Mouse (Mus musculus) adrenal gland, postnatal 4 days (tissue): Measurements from ENCODE around the gene Hadha. TPM values are rescaled to one million over a fixed set of nuclear protein-coding genes. Genes with fewer than 3 reads are reported as not detected.

Source experiments
- DNase-seq, 2 experiments: peaks; one replicate each; pipeline ENCODE4 v3.0.0; 2021 to 2022; ENCODE audit warnings: low spot score in 2 of 2, mixed read lengths in 2 of 2
- total RNA-seq, 2 experiments: library from RNA; stranded (reverse); gene quantifications; 2 replicates each; pipeline ENCODE4 v1.2.3; 2021

The Hadha gene
- total RNA-seq, 2 experiments from 2014 or later: 374 to 422 TPM

GRCm38 (mm10) chr5:30155395-30155792, 432 bp upstream of the Hadha start:
- no peak for DNase-seq

- no peak for DNase-seq
Measured at GRCm38 (mm10) chr5:30154013-30154412, 949 bp downstream of the Hadha start.

DNA sequence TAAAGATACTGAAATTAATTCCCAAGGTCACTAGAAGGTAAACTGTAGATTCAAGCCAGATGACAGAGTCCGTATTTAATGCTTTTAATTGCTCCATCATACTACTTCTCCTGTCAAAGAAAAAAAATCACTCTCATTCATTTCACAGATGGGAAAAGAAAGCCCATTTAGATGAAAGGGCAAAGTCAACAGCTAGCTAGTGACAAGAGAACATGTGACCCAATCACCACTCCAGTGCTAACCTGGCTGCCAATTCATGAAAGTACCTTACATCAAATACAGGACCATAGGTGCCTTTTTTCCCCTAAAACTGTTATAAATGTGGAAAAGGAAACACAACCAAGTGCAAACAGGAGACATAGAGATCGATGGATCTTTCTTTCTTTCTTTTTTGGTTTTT, 1.7 kb downstream of the Hadha start:
- DNase-seq: no peak

DNA sequence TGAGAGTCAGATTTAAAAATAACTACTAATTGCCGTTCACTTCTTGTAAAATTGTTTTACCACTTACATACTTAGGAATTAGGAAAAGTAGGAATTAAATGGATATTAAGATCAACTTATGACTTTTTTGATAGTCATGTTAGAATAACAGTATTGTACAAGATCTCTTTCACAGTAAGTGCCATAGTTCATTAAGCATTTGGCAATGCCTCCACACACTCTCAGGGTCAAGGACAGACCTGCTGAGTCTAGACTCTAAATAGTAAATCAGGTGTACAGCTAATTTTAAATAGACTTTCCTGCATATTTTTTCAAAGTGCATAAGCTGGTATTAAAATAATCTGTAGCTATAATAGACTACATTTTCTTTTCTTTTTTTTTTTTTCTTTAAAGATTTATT, 2.5 kb downstream of the Hadha start:
- no peak for DNase-seq

GRCm38 (mm10) chr5:30152007-30152406, 3.0 kb downstream of the Hadha start:
- no peak for DNase-seq

GRCm38 (mm10) chr5:30148133-30148920, 6.6 kb downstream of the Hadha start:
- DNase-seq: no peak

DNA sequence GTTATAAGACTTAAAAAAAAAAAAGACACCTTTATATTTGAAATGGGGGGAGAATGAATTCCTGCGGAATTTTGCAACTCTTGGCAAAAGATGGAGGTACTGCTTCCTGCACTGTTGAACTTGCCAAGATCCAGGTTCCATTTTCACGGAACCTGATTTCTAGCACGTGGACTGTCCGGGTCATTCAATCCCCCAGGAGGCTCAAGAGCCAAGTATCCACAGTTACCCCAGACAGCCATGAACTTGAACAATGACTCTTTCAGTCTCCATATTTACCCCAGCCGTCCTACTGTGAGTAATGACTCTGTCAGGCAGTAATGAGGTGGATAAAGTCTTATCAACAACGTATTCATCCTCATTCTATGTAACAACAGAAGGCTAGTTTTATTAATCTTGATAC, 8.4 kb downstream of the Hadha start:
- DNase-seq: no peak

GRCm38 (mm10) chr5:30138193-30138592, 16.8 kb downstream of the Hadha start:
- no peak for DNase-seq

DNA sequence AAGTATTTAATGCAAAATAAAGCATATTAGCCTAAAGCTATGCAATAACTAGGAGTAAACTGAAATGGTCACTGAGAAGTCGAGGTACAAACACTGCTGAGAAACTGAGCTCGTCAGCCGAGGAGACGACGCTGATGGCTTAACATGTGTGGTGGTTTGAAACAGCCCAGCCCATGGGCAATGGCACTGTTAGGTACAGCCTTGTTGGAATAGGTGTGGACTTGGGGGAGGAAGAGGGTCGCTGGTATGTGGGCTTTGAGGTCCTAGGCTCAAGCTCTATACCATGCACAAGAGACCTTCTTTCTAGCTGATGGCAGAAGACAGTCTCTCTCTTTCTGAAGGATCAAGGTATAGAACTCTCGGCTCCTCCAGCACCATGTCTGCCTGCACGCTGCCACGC, 17.7 kb downstream of the Hadha start:
- DNase-seq: no peak

GRCm38 (mm10) chr5:30135711-30136231, 19.2 kb downstream of the Hadha start:
- DNase-seq: no peak

GRCm38 (mm10) chr5:30132173-30132572, 22.8 kb downstream of the Hadha start:
- DNase-seq: no peak

GRCm38 (mm10) chr5:30131246-30131645, 23.7 kb downstream of the Hadha start:
- DNase-seq: no peak

GRCm38 (mm10) chr5:30128680-30129079, 26.3 kb downstream of the Hadha start:
- DNase-seq: no peak

GRCm38 (mm10) chr5:30127921-30128597, 26.9 kb downstream of the Hadha start:
- no peak for DNase-seq

- DNase-seq: no peak
Measured at GRCm38 (mm10) chr5:30126756-30127155, 28.2 kb downstream of the Hadha start.

DNA sequence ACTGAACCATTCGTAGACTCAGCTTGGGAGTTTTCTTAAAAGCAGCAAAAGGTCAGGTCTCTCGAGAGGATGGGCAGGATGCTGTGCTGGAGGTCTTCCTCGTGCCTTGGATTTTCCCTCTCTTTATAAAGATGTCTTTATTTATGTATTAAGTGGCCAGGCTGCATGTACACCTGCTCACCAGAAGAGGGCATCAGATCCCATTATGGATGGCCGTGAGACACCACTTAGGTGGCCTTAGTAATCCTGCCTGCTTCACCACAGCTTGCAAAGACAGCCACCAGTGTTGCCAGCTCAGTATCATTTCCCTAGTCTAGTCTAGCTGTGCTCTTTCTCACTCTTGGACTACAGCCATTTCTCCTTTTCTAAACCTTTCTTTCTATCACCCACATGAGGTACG, 29.4 kb downstream of the Hadha start:
- DNase-seq: no peak

- no peak for DNase-seq
Measured at GRCm38 (mm10) chr5:30122481-30122880, 32.5 kb downstream of the Hadha start.

GRCm38 (mm10) chr5:30120106-30120505, 34.9 kb downstream of the Hadha start:
- no peak for DNase-seq

- no peak for DNase-seq
Measured at GRCm38 (mm10) chr5:30119163-30119562, 35.8 kb downstream of the Hadha start.

GRCm38 (mm10) chr5:30118018-30118417, 36.9 kb downstream of the Hadha start:
- DNase-seq: no peak

DNA sequence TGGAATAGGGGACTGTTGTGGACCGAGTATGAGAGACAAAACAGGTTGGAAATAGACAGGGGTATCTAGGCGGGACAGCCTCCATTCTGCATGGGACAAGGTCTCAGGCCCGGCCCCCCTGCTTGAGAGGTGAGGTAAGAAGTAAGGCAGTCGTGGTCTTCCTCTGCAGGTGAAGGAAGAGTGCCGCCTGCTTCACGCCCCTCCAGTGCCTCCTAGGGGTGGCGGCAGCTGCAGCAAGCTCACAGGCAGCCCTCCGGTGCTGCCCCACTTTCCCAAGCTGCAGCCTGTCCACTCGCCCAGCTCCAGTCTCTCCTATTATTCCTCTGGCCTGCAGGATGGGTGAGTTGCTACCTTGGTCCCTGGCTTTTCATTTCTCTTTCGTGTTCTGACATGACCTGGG, 39.2 kb downstream of the Hadha start:
- no peak for DNase-seq

DNA sequence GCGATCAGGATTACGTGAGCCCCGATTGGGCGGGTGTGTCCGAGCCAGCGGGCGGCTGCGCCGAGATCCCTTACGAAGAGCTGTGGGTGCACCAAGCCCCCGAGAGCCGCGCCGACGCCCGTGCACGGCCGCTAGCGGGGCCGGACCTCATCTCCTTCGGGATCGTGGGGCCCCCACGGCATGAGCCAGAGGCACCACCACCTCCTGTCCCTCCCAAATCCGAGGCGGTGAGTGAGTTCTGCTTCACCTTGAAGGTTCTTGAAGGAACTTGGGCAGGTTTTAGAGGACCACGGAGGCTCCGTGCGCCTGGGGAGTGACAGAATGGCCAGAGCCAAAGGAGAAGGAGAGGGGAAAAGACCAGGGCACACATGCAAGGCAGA, 40.2 kb downstream of the Hadha start:
- DNase-seq: no peak
